Mouse (Mus musculus): ENCODE data around the gene Zbtb11.
"Not testable (repeated sequence)": the region's sequence is repeated elsewhere in the genome, so short reads cannot be mapped to it uniquely, and the experiment has no call there.

Gene Zbtb11

GRCm38 (mm10) chr16:56036501-56036900 lies 62.8 kb downstream of the Zbtb11 start:
- CTCF ChIA-PET, result interaction anchor here (0.6 to 0.7 kb wide), 2 partner anchors 26 to 83 kb away, joined by 4 to 13 read pairs; no protein-coding TSS in a partner anchor

GRCm38 (mm10) chr16:56037138-56038010 lies 63.7 kb downstream of the Zbtb11 start, which contains the start of gene Trmt10c:
Gene Trmt10c, minus strand, starts transcription at chr16:56037819.
- CTCF ChIA-PET, result interaction anchor here (0.7 to 1.1 kb wide), 2 partner anchors 33 to 84 kb away, joined by 4 read pairs; no protein-coding TSS in a partner anchor

- CTCF ChIA-PET, result interaction anchor here (0.5 to 1.1 kb wide), 2 partner anchors 32 to 144 kb away, joined by 3 to 4 read pairs; no protein-coding TSS in a partner anchor
Measured at GRCm38 (mm10) chr16:56038090-56038489, 64.4 kb downstream of the Zbtb11 start.

- CTCF ChIA-PET, result not testable (repeated sequence)
Measured at GRCm38 (mm10) chr16:56048038-56048437, 74.4 kb downstream of the Zbtb11 start, which contains the start of gene Senp7. Gene Senp7, plus strand, starts transcription at chr16:56048338.

- CTCF ChIA-PET, result no interaction called here
Measured at GRCm38 (mm10) chr16:56055911-56056310, 82.2 kb downstream of the Zbtb11 start.

- CTCF ChIA-PET, result no interaction called here
Measured at GRCm38 (mm10) chr16:56056944-56057590, 83.4 kb downstream of the Zbtb11 start.

- CTCF ChIA-PET, result interaction anchor here (0.5 kb wide), 1 partner anchor 169 kb away, joined by 3 read pairs; no protein-coding TSS in a partner anchor
Measured at GRCm38 (mm10) chr16:56058151-56058550, 84.5 kb downstream of the Zbtb11 start.

Data from spleen, embryonic (tissue).